Comparison of ENCODE assay signal across 8 mouse cellular contexts in genomic region chr5:135063629-135064381, GRCm38 (mm10). TPM values are rescaled to one million over a fixed set of nuclear protein-coding genes. Genes with fewer than 3 reads are reported as not detected.
A peak's percentile ranks its signal among the peaks of the same experiment; 100 is the strongest.
DNase-seq lines count a peak whose midpoint lies in the region; ATAC-seq lines count a peak whose summit lies in the region.

TSS of gene Dnajc30 (plus strand) at chr5:135064202.

- ATAC-seq in megakaryocyte progenitor cell, adult 5-6 weeks (replicated peaks; ENCODE audit: poor library complexity) = peak; percentile 98

- peak; percentile 99 for DNase-seq in adipocyte (ENCODE audit: low spot score)
- DNase-seq in embryo, embryonic 10 days (ENCODE audit: low spot score) = peak; percentile 100
- DNase-seq in gastrocnemius, postnatal 10 days = peak; percentile 99
- DNase-seq in induced T-regulatory cell, adult 2 months (ENCODE audit: low read depth) = peak; percentile 99
- peak; percentile 95 to 98 for DNase-seq in left cerebral cortex, adult 9 months (ENCODE audit: low spot score in 2 of 2)
- peak; percentile 99 for DNase-seq in right cerebral cortex, postnatal 14 days
- DNase-seq in urinary bladder, postnatal 36 days (ENCODE audit: low spot score in 2 of 2) = peak; percentile 87 to 96

RNA-seq across cellular contexts. Expression of gene Dnajc30, which starts in this region (rescaled TPM):
- total RNA-seq in gastrocnemius, postnatal 10 days (2021) = 10 to 100 TPM; 22.4 to 23.3 TPM
- total RNA-seq in megakaryocyte progenitor cell, adult 5-6 weeks (2015) = 18.0 and 18.6 TPM in 2 replicates
- total RNA-seq in megakaryocyte progenitor cell, adult 5-6 weeks (2017) = 7.4 and 8.9 TPM in 2 replicates

Comparison
In these comparisons a context has a peak if more than half of its experiments do, and no peak if none do; other contexts are left out.
1. Peak in every context shown above with its lines: DNase-seq and ATAC-seq.